Mouse (Mus musculus) neural tube, embryonic 11.5 days (tissue): ENCODE results near the gene Rabgef1. TPM values are rescaled to one million over a fixed set of nuclear protein-coding genes. Genes with fewer than 3 reads are reported as not detected.

ENCODE experiments used
- ATAC-seq: fragments of 200-750 bp; cut with Nextera tagmentation; 2 replicates; pipeline ENCODE4 v1.8.0; 2017; ENCODE audit warnings: moderate number of reproducible peaks, mild to moderate bottlenecking, moderate TSS enrichment, moderate library complexity; ENCODE audit not compliant: insufficient read depth, low FRiP score, low TSS enrichment
- DNase-seq: peaks from one replicate; pipeline ENCODE4 v3.0.0-alpha.2; 2015; ENCODE audit warnings: low spot score
- H3K27ac ChIP-seq: fragments of 300-500 bp; sonication (generic); 2 replicates; pipeline ENCODE4 v1.5.1; 2014; ENCODE audit warnings: low read depth, mild to moderate bottlenecking, low read length
- H3K27me3 ChIP-seq: fragments of 300-500 bp; sonication (generic); 2 replicates; pipeline ENCODE4 v1.6.1; 2014; ENCODE audit warnings: mild to moderate bottlenecking, low read length, mixed read lengths; ENCODE audit not compliant: control insufficient read depth, insufficient read depth
- H3K36me3 ChIP-seq: fragments of 300-500 bp; sonication (generic); 2 replicates; pipeline ENCODE4 v1.6.1; 2014; ENCODE audit warnings: mild to moderate bottlenecking, low read length, moderate library complexity, mixed read lengths; ENCODE audit not compliant: control insufficient read depth, insufficient read depth
- H3K4me1 ChIP-seq: fragments of 300-500 bp; sonication (generic); 2 replicates; pipeline ENCODE4 v1.6.1; 2014; ENCODE audit warnings: low read length, mixed read lengths; ENCODE audit not compliant: control insufficient read depth, insufficient read depth
- H3K4me2 ChIP-seq: fragments of 300-500 bp; sonication (generic); 2 replicates; pipeline ENCODE4 v1.6.1; 2014; ENCODE audit warnings: low read depth, mild to moderate bottlenecking, moderate library complexity
- H3K4me3 ChIP-seq: fragments of 300-500 bp; sonication (generic); 2 replicates; pipeline ENCODE4 v1.5.1; 2014; ENCODE audit warnings: low read depth, low read length
- H3K9ac ChIP-seq: fragments of 300-500 bp; sonication (generic); 2 replicates; pipeline ENCODE4 v1.6.1; 2014; ENCODE audit warnings: mild to moderate bottlenecking, low read length
- H3K9me3 ChIP-seq: fragments of 300-500 bp; sonication (generic); 2 replicates; pipeline ENCODE4 v1.6.1; 2016; ENCODE audit warnings: low read length; ENCODE audit not compliant: control insufficient read depth
- WGBS: fragments of 180-500 bp; shearing (Covaris S2); extraction: QIAGEN DNeasy Blood & Tissue Kit; methylation state at CpG from one replicate; pipeline ENCODE4 v1.1.7; 2014; 5-methylcytosine and 5-hydroxymethylcytosine counted together
- polyA plus RNA-seq: library from polyadenylated mRNA; unstranded; fragments of >200 nt; fragmentation: Nextera tagmentation; extraction: Ambion mirVana; gene quantifications from 2 replicates; pipeline ENCODE4 v1.2.1, GENCODE M21; 2014

The Rabgef1 gene
- polyA plus RNA-seq, 1 experiment from 2014 or later, result 25.4 TPM

GRCm38 (mm10) chr5:130256678-130257271, 85.2 kb downstream of the Rabgef1 start:
- no peaks in the 10 kb centered on the region for H3K9me3 ChIP-seq
- H3K4me1 ChIP-seq, result peaks cover 3% of the 10 kb centered on the region; the same call in 1 of the 2 replicates
- H3K9ac ChIP-seq, result peak overlapping the region; percentile 74
- under 1% methylated on average over 25 of the region's 25 CpGs for WGBS
- H3K4me3 ChIP-seq, result peak overlapping the region; percentile 67
- DNase-seq (peak; percentile 89), ATAC-seq (peak; percentile 93)
- H3K4me2 ChIP-seq, result peak overlapping the region; percentile 64
- 0 out of 2 replicates have a peak, but pooled peaks cover under 1% of the 10 kb centered on the region for H3K36me3 ChIP-seq
- H3K27me3 ChIP-seq, result no peaks in the 10 kb centered on the region
- H3K27ac ChIP-seq, result peak overlapping the region; percentile 60; the same call in 1 of the 2 replicates

GRCm38 (mm10) chr5:130257303-130257702, 85.7 kb downstream of the Rabgef1 start:
- Histone ChIP-seq H3K4me3 (peak overlapping the region; percentile 67), H3K36me3 (no peaks in the 10 kb centered on the region), H3K4me2 (peak overlapping the region; percentile 60), H3K9ac (peak overlapping the region; percentile 74), H3K9me3 (no peaks in the 10 kb centered on the region), H3K4me1 (peaks cover 3% of the 10 kb centered on the region; the same call in 1 of the 2 replicates), H3K27ac (peak overlapping the region; percentile 60; the same call in 1 of the 2 replicates), H3K27me3 (no peaks in the 10 kb centered on the region)
- ATAC-seq, result no peak
- 10% methylated on average over 8 of the region's 8 CpGs for WGBS
- DNase-seq, result no peak

- ATAC-seq, result no peak
- Histone ChIP-seq H3K9ac (no peak overlapping the region), H3K4me3 (no peak overlapping the region), H3K4me2 (no peak overlapping the region), H3K9me3 (no peaks in the 10 kb centered on the region), H3K36me3 (peaks cover 13% of the 10 kb centered on the region), H3K27ac (no peak overlapping the region), H3K27me3 (no peaks in the 10 kb centered on the region), H3K4me1 (no peaks in the 10 kb centered on the region)
- no peak for DNase-seq
- 83% methylated on average over 11 of the region's 11 CpGs for WGBS
Observed at GRCm38 (mm10) chr5:130263454-130263853, 91.9 kb downstream of the Rabgef1 start.

Other genes starting within 250 kb of the Rabgef1 start
- gene Vkorc1l1, start 229.8 kb upstream of the Rabgef1 start, polyA plus RNA-seq, result 31.3 and 32.2 TPM in 2 replicates
- 35.1 and 35.9 TPM in 2 replicates for gene Gusb, start 168.7 kb upstream of the Rabgef1 start, polyA plus RNA-seq
- gene Asl, start 142.6 kb upstream of the Rabgef1 start, polyA plus RNA-seq, result 30.8 and 32.2 TPM in 2 replicates
- gene Crcp, start 142.5 kb upstream of the Rabgef1 start, polyA plus RNA-seq, result 38.6 and 43.2 TPM in 2 replicates
- gene Tpst1, start 98.5 kb upstream of the Rabgef1 start, polyA plus RNA-seq, result 57.0 and 63.1 TPM in 2 replicates
- 7.2 and 8.3 TPM in 2 replicates for gene Kctd7, start 26.9 kb upstream of the Rabgef1 start, polyA plus RNA-seq
- 32.0 and 35.8 TPM in 2 replicates for gene Tmem248, start 45.3 kb downstream of the Rabgef1 start, polyA plus RNA-seq
- 68.8 and 71.3 TPM in 2 replicates for gene Sbds, start 83.7 kb downstream of the Rabgef1 start, polyA plus RNA-seq
- 33.2 and 34.9 TPM in 2 replicates for gene Tyw1, start 83.8 kb downstream of the Rabgef1 start, polyA plus RNA-seq
- gene Caln1, start 197.7 kb downstream of the Rabgef1 start, polyA plus RNA-seq, result 0.41 and 0.74 TPM in 2 replicates
- gene A330070K13Rik, start 212.8 kb downstream of the Rabgef1 start, polyA plus RNA-seq, result not detected in 2 replicates